Mouse (Mus musculus) kidney, adult 9 months (tissue): ENCODE measurements at regions not wholly inside any gene's neighbourhood (a gene's known extent, or its start where the extent isn't known, plus 50 kb on each side); places are given as distances from the start of the nearest gene placed in this dataset.

Experiments used
- DNase-seq: peaks from one replicate; pipeline ENCODE4 v3.0.0; 2022

- DNase-seq: peak; percentile 76
These were observed 164.3 kb downstream of the Zfp281 start for GRCm38 (mm10) chr1:136788979-136789513.

GRCm38 (mm10) chr1:136791641-136792040 is 166.9 kb downstream of the Zfp281 start:
- DNase-seq: peak; percentile 64
